Mouse (Mus musculus) CD4-positive, CD25-positive, alpha-beta regulatory T cell, adult 4 months (primary cell): ENCODE results near the gene Agpat3. TPM values are rescaled to one million over a fixed set of nuclear protein-coding genes. Genes with fewer than 3 reads are reported as not detected.
"Not testable (repeated sequence)": the region's sequence is repeated elsewhere in the genome, so short reads cannot be mapped to it uniquely, and the experiment has no call there.

Source experiments
- ATAC-seq: one replicate; pipeline ENCODE4 v1.8.0; 2017
- polyA plus RNA-seq, 2 experiments: library from polyadenylated mRNA; unstranded; fragments of 100-300 nt; shearing (Covaris generic); gene quantifications; one replicate each; pipeline ENCODE4 v1.2.1; 2017

The Agpat3 gene
- polyA plus RNA-seq, 2 experiments from 2014 or later, result 94.4 to 115 TPM

- ATAC-seq, result no peak
Measured at GRCm38 (mm10) chr10:78360290-78360711, 8.0 kb upstream of the Agpat3 start.

GRCm38 (mm10) chr10:78358999-78359398, 6.7 kb upstream of the Agpat3 start:
- not testable (repeated sequence) for ATAC-seq

- no peak for ATAC-seq
Measured at GRCm38 (mm10) chr10:78358266-78358665, 6.0 kb upstream of the Agpat3 start.

GRCm38 (mm10) chr10:78357742-78358141, 5.5 kb upstream of the Agpat3 start:
- no peak for ATAC-seq

DNA sequence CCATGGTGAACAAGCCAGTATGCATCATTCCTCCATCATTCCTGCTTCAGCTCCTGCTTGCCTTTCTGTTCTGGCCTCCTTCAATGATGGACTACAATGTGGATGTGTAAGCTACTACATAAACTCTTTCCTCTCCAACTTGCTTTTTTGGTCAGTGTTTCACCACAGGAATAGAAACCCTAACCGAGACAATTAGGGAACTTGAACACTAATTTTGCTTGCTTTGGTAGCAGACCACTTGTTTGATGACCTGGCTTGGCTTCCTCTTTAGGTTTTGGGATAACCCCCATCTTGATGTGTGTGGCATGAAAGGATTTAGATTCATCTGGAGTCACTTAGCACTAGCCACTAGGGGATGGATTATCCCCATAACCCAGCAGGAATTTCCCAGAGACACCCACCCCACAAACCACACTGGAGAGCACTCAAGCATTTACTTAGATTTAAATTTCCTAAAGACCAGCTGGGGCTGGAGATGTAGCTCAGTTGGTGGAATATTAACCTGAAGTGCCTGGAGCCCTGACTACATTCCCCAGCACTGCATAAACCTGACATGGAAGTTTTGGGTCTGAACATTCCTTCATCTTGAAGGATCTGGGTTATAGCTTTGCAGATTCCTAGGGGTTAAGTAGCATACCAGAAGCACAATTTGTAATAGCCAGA, 3.8 kb upstream of the Agpat3 start:
- ATAC-seq, result no peak

DNA sequence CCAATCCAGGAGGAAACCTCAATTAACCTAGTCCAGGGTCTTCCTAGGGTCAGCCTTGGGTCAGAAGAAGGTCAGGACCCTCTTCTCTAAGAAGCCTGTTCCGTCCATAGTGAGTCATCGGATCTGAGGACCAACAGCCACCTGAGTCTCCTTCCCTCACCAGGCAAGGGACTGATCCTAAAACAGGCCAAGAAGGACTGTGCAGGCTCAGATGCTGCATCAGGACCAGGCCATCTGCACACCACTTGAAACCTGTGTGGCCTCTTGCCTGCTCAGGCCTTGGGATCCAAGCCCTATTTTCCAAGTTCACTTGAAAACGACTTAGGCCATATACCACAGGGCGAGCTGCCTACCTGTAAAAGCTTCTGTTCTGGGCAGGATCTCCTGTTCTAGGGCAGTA, 907 bp upstream of the Agpat3 start:
- ATAC-seq, result no peak

- no peak for ATAC-seq
Measured at GRCm38 (mm10) chr10:78352666-78353030, 359 bp upstream of the Agpat3 start.

DNA sequence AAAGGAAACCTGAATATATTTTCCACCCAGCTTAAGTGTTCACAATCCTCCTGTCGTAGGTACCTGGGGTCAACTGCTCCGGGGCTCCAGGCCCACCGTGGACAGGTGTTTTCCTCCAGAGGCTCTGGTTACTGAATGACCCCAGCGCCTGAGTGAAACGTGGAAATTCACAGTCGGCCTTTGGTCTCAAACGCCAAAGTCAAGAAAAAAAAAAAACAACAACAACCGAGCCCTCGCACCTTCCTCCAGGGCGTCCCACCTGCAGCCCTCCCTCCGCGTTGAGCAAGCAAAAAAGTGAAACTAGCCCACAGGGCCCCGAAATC, 764 bp downstream of the Agpat3 start:
- ATAC-seq, result no peak

GRCm38 (mm10) chr10:78350796-78351556, 1.3 kb downstream of the Agpat3 start:
- ATAC-seq, result no peak

GRCm38 (mm10) chr10:78349464-78350165, 2.7 kb downstream of the Agpat3 start:
- no peak for ATAC-seq

- no peak for ATAC-seq
Measured at GRCm38 (mm10) chr10:78348211-78348610, 4.1 kb downstream of the Agpat3 start.

GRCm38 (mm10) chr10:78347486-78347885, 4.8 kb downstream of the Agpat3 start:
- no peak for ATAC-seq

DNA sequence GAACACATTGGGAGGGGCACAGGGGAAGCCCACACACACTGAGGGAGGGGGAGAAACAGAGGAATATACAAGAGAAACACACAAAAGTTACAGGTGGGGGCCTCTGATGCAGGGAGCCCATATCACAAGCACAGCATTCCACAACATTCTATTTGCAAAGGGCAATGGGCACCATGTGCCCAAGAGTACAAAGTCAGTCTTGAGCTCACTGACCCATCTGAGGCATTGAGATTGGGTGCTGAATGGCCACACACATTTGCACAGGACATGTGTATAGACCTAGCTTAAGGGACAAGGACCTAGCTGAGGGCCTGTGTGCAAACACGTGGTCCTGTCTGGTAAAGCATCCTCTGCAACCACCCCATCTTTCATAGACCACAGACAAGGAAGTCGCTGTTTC, 6.8 kb downstream of the Agpat3 start:
- ATAC-seq, result no peak

DNA sequence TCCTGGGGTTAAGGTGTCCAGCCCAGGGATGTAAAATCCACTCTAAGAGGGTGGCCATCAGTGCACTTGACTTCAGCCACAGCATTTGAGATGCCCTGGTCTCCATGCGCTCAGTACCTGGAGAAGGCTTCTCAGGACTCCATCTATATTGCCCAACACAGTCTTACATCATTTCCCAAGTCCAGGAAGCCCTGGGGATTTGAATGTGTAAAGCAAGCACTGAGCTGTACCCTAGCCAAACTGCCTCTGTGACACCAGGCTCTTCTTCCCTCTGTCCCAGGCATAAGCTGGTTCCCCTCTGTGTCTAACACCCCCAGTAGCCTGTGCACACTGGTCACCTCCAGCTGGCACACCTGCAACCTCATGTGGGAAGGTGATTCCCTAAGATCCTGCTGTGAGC, 10.2 kb downstream of the Agpat3 start:
- no peak for ATAC-seq

DNA sequence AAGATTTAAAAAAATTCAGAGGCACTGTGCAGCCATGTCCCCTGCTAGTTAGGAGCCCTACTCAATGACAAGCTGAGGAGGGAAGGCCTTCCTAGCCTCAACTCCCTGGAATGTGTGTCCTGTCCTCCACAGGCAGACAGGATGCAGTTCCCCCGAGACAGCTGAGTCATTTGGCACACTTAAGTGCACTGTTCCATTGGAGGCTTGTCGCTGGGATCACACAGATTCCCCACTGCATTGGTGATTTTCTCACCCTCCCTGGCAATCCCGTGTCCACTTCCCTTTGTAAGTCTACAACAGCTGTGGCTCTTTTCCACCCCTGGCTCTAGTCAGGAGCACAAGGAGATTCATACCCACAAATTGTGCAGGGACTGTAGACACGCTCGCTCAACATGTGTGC, 14.1 kb downstream of the Agpat3 start:
- ATAC-seq, result no peak

DNA sequence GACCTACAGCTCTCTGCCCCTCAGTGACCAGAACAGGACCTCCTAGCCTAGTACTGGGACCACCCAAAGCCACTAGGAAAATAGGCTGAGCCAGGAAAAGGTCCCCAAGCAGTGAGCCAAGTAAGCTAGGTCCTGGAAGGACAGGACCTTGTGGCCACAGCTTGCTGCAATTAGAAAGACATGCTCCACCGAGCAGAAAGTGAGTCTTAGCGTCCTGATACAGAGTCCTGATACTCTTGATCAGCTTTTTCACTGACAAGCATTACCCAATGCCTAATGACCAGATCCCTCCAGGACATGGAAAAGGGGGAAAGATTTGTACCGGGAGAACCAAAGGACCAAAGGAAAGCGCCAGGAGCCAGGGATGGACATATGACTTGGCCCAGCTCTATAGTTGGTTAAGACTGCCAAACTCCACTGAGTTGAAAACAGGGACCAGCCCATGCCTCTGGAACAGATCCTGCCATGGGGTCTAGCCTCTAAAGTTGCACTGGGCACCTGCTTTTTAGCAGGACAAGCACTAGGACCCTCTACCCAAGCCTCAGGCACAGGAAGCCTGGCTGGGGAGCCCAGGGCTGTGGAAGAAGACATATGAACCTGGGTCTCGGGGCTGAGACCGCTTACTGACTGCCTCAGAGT, 17.2 kb downstream of the Agpat3 start:
- no peak for ATAC-seq

- no peak for ATAC-seq
Measured at GRCm38 (mm10) chr10:78331577-78331976, 20.7 kb downstream of the Agpat3 start.

DNA sequence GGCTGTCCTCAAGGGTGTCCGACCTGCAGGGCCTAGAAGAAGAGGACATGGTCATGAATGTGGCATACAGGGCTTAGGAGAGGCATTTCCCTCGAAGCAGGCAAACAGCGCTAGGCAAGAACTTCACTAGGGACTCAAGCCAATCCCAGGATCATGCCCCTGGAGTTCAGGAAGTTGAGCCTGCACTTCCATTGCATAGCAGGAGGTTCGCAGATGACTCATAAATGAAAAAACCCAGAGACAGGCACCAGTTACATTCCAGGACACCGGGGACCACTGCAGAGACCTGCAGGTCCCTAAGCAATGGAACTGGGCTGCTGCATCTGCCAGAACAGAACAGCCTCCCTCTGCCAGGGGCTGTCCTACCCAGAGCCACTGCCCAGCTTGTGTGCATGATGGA, 23.0 kb downstream of the Agpat3 start:
- no peak for ATAC-seq

DNA sequence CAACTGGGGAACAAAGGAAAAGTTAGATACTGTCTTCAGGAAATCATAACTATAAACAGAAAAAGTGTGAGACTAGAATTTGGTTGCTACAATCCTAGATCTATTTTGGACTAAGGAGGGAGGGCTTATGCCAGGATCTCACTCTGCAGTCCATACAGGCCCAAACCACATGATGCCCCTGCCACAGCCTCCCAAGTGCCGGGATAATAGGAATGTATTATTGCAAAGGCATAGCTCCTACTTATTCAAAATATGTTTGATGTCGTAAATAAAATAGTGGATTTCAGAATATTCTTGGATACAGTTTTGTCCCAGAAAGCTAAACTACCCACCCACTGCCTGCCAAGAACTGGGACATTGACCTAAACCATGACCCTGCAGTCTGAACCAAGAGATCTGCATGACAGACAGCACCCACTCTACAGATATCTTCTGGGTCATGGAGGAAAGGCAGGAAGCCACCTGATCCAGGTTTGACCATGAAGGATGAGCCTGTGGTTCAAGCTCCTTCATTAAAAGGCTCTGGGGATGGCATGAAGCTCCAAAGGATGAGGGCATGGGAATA, 24.2 kb downstream of the Agpat3 start:
- ATAC-seq, result no peak

DNA sequence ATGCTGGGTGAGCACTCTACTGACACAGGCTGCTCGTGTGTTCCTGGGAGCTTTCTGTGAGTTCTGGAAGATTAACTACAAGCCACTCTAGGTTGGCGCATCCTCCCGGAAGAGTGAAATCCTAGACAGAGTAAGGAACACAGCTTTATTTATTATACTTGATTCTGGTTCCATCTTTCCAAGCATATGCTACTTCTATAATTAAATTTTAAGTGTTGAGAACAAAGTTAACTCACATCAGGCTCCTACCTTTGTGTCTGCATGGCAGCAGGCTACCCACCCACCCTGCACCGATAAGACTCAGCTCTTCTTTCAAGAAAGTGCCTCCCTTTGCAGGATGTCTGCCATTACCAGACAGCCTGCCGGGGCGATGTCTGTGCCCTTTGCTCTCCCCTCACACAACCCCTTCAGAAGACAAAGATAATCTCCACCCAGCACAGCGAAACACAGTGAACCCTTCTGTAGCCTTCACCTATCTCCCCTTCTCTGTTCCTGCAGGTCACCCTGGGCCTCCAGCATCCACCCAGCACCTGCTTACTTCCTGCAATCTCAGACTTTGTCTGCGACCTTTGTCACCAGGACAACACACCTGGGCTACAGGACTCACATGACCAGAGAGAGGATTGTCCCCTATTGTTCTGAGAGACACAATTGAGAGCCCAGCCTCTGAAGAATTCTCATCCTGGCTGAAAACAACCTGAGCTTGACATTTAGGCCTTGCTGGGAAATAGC, 26.2 kb downstream of the Agpat3 start:
- no peak for ATAC-seq

- no peak for ATAC-seq
Measured at GRCm38 (mm10) chr10:78324556-78325164, 27.6 kb downstream of the Agpat3 start.
